Mouse (Mus musculus) T-helper 17 cell (primary cell): ENCODE measurements around the gene Olfr697.
"Not testable (repeated sequence)": the region's sequence is repeated elsewhere in the genome, so short reads cannot be mapped to it uniquely, and the experiment has no call there.

Experiments used
- in situ Hi-C, 2 experiments: fragments of 300-600 bp; cut with MboI, MseI; formaldehyde crosslinking; loops; 1 replicate in 1 of 2; 2 replicates in 1 of 2; pipeline ENCODE4 v1.15.1; 2025; ENCODE audit warnings: high pct_unique_total_duplicates in 2 of 2

Gene Olfr697

GRCm38 (mm10) chr7:106742343-106742742 lies at the start of gene Olfr697:
Olfr697 (minus strand) TSS chr7:106742443.
- in situ Hi-C loops: no loop called here

GRCm38 (mm10) chr7:106788330-106788729 lies 46.1 kb upstream of the Olfr697 start:
- in situ Hi-C loops: no loop called here

- in situ Hi-C loops: not testable (repeated sequence)
Measured at GRCm38 (mm10) chr7:106761008-106761407, 18.8 kb upstream of the Olfr697 start.

- in situ Hi-C loops: no loop called here
Measured at GRCm38 (mm10) chr7:106758800-106759199, 16.6 kb upstream of the Olfr697 start.

- in situ Hi-C loops: no loop called here
Measured at GRCm38 (mm10) chr7:106755297-106755696, 13.1 kb upstream of the Olfr697 start, which contains the start of gene Olfr698. Olfr698 (minus strand) TSS chr7:106755397.

GRCm38 (mm10) chr7:106745811-106746210 lies 3.6 kb upstream of the Olfr697 start:
- in situ Hi-C loops: no loop called here

- in situ Hi-C loops: no loop called here
Measured at GRCm38 (mm10) chr7:106737028-106737427, 5.2 kb downstream of the Olfr697 start.

GRCm38 (mm10) chr7:106733717-106734116 lies 8.5 kb downstream of the Olfr697 start:
- in situ Hi-C loops: no loop called here

- in situ Hi-C loops: not testable (repeated sequence)
Measured at GRCm38 (mm10) chr7:106725654-106726053, 16.6 kb downstream of the Olfr697 start.

GRCm38 (mm10) chr7:106716296-106716695 lies 25.9 kb downstream of the Olfr697 start, which contains the start of gene Olfr695:
Olfr695 (minus strand) TSS chr7:106716396.
- in situ Hi-C loops: no loop called here

GRCm38 (mm10) chr7:106711463-106711862 lies 30.8 kb downstream of the Olfr697 start:
- in situ Hi-C loops: no loop called here

GRCm38 (mm10) chr7:106707705-106708104 lies 34.5 kb downstream of the Olfr697 start:
- in situ Hi-C loops: not testable (repeated sequence)

- in situ Hi-C loops: no loop called here
Measured at GRCm38 (mm10) chr7:106696891-106697290, 45.4 kb downstream of the Olfr697 start.

GRCm38 (mm10) chr7:106692976-106693375 lies 49.3 kb downstream of the Olfr697 start:
- in situ Hi-C loops: loop anchor here in 1 of 2 experiments (5.0 kb wide), 1 partner anchor 84 kb away; no protein-coding TSS in a partner anchor

GRCm38 (mm10) chr7:106691714-106692113 lies 50.5 kb downstream of the Olfr697 start, which contains the start of gene Olfr694:
Olfr694 (minus strand) TSS chr7:106691814.
- in situ Hi-C loops: loop anchor here in 1 of 2 experiments (5.0 kb wide), 1 partner anchor 86 kb away; no protein-coding TSS in a partner anchor
